Mouse (Mus musculus): Measurements from ENCODE around the gene Rnase10. TPM values are rescaled to one million over a fixed set of nuclear protein-coding genes. Genes with fewer than 3 reads are reported as not detected.

The Rnase10 gene
- 0.09 and 0.13 TPM in 2 replicates for polyA plus RNA-seq (2021; fragmentation: Nextera tagmentation)
- long read RNA-seq, experiment 1 = 0 reads
- long read RNA-seq, experiment 2 = 0 reads

GRCm38 (mm10) chr14:51007152-51007801, at the start of gene Rnase10:
Gene Rnase10, plus strand, starts transcription at chr14:51007751.

GRCm38 (mm10) chr14:51041769-51042168, 34.2 kb downstream of the Rnase10 start, which contains the start of gene Rnase9:
Gene Rnase9, minus strand, starts transcription at chr14:51041869.

GRCm38 (mm10) chr14:51050063-51050462, 42.5 kb downstream of the Rnase10 start, which contains the start of gene Rnase11:
Gene Rnase11, minus strand, starts transcription at chr14:51050163.

GRCm38 (mm10) chr14:51057401-51057831, 49.9 kb downstream of the Rnase10 start, which contains the start of gene Rnase12:
Gene Rnase12, minus strand, starts transcription at chr14:51057661.

Other genes with a start within 250 kb of the Rnase10 start
- gene Ttc5, start 222.2 kb upstream of the Rnase10 start, polyA plus RNA-seq (2021; fragmentation: Nextera tagmentation) = 45.5 and 53.6 TPM in 2 replicates
- gene Ccnb1ip1, start 200.0 kb upstream of the Rnase10 start, polyA plus RNA-seq (2021; fragmentation: Nextera tagmentation) = not detected in 2 replicates
- gene Parp2, start 199.9 kb upstream of the Rnase10 start, polyA plus RNA-seq (2021; fragmentation: Nextera tagmentation) = 20.4 and 20.8 TPM in 2 replicates
- gene Tep1, start 137.2 kb upstream of the Rnase10 start, polyA plus RNA-seq (2021; fragmentation: Nextera tagmentation) = 1.5 and 2.0 TPM in 2 replicates
- gene Klhl33, start 110.2 kb upstream of the Rnase10 start, polyA plus RNA-seq (2021; fragmentation: Nextera tagmentation) = 0.61 and 0.65 TPM in 2 replicates
- 58.6 and 80.7 TPM in 2 replicates for gene Osgep, start 82.9 kb upstream of the Rnase10 start, polyA plus RNA-seq (2021; fragmentation: Nextera tagmentation)
- 69.3 and 83.9 TPM in 2 replicates for gene Apex1, start 82.8 kb upstream of the Rnase10 start, polyA plus RNA-seq (2021; fragmentation: Nextera tagmentation)
- 42.9 and 88.9 TPM in 2 replicates for gene Pip4p1, start 76.9 kb upstream of the Rnase10 start, polyA plus RNA-seq (2021; fragmentation: Nextera tagmentation)
- 7.8 and 10.7 TPM in 2 replicates for gene Pnp, start 76.7 kb upstream of the Rnase10 start, polyA plus RNA-seq (2021; fragmentation: Nextera tagmentation)
- not detected in 2 replicates for gene Gm49342, start 63.2 kb upstream of the Rnase10 start, polyA plus RNA-seq (2021; fragmentation: Nextera tagmentation)
- 1.5 and 2.1 TPM in 2 replicates for gene Pnp2, start 51.8 kb upstream of the Rnase10 start, polyA plus RNA-seq (2021; fragmentation: Nextera tagmentation)
- gene Rnase9, start 34.1 kb downstream of the Rnase10 start, polyA plus RNA-seq (2021; fragmentation: Nextera tagmentation) = not detected in 2 replicates
- gene Rnase11, start 42.4 kb downstream of the Rnase10 start, polyA plus RNA-seq (2021; fragmentation: Nextera tagmentation) = not detected in 2 replicates
- not detected in 2 replicates for gene Rnase12, start 49.9 kb downstream of the Rnase10 start, polyA plus RNA-seq (2021; fragmentation: Nextera tagmentation)
- not detected in 2 replicates for gene Olfr750, start 66.7 kb downstream of the Rnase10 start, polyA plus RNA-seq (2021; fragmentation: Nextera tagmentation)
- 17.0 and 17.2 TPM in 2 replicates for gene Rnase4, start 83.3 kb downstream of the Rnase10 start, polyA plus RNA-seq (2021; fragmentation: Nextera tagmentation)
- gene Ang, start 83.4 kb downstream of the Rnase10 start, polyA plus RNA-seq (2021; fragmentation: Nextera tagmentation) = 3.2 and 3.5 TPM in 2 replicates
- not detected in 2 replicates for gene Eddm3b, start 106.7 kb downstream of the Rnase10 start, polyA plus RNA-seq (2021; fragmentation: Nextera tagmentation)
- 0.10 and 0.44 TPM in 2 replicates for gene Rnase6, start 116.2 kb downstream of the Rnase10 start, polyA plus RNA-seq (2021; fragmentation: Nextera tagmentation)
- 1.2 and 1.7 TPM in 2 replicates for gene Rnase1, start 139.0 kb downstream of the Rnase10 start, polyA plus RNA-seq (2021; fragmentation: Nextera tagmentation)
- not detected in 2 replicates for gene Rnase2b, start 154.5 kb downstream of the Rnase10 start, polyA plus RNA-seq (2021; fragmentation: Nextera tagmentation)
- not detected in 2 replicates for gene Ang2, start 191.4 kb downstream of the Rnase10 start, polyA plus RNA-seq (2021; fragmentation: Nextera tagmentation)
- not detected in 2 replicates for gene Ear14, start 195.6 kb downstream of the Rnase10 start, polyA plus RNA-seq (2021; fragmentation: Nextera tagmentation)
- gene Rnase2a, start 248.4 kb downstream of the Rnase10 start, polyA plus RNA-seq (2021; fragmentation: Nextera tagmentation) = not detected in 2 replicates

Data from left cerebral cortex, adult 6 months (tissue).